Mouse (Mus musculus): ENCODE data around the gene Plekha7. TPM values are rescaled to one million over a fixed set of nuclear protein-coding genes. Genes with fewer than 3 reads are reported as not detected.
"Not testable (repeated sequence)": the region's sequence is repeated elsewhere in the genome, so short reads cannot be mapped to it uniquely, and the experiment has no call there.

Plekha7 gene
- polyA plus RNA-seq, 1 experiment from 2014 or later: 17.9 TPM

DNA sequence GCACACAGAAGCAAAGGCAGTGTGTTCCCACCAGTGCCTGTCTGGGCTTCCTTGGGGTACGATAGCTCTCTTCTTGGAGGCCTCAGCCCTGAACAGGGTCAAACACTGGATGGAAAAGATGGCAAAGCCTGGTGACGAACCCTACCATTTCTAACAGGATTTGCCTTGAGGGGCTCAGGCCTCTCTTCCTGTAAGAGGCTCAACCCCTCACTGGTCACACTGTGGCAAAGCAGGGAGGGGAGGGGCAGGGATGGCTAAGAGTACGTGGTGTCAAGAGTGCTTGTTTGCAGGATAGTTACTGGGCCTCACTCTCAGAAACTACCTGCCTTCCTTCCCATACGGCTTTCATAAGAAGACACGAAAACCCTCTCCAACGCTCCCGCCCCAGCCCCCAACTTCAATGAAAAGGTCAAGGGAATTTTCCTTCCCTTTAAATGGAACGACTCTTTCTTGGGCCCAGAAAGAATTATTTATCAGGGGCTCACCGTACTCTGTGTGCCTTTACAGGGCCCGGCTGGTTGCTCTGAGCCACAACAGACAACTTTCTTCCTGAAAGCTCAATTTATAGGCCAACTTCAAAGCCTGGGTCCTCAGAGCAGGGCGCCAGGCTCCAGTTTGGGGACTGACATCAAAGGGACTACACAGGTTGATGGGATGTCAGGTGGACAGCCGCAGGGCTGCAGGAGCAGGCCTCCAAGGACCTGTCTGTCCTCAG lies 192.8 kb downstream of the Plekha7 start:
- WGBS: 85% methylated on average over 12 of the region's 12 CpGs
- H3K27me3 ChIP-seq (ENCODE audit: control insufficient read depth, insufficient read depth, low read length): no peaks in the 10 kb centered on the region
- no peaks in the 10 kb centered on the region for H3K36me3 ChIP-seq (ENCODE audit: control insufficient read depth, insufficient read depth, low read length)
- no peak overlapping the region for H3K4me3 ChIP-seq (ENCODE audit: low read depth, low read length)
- no peak overlapping the region for H3K27ac ChIP-seq (ENCODE audit: low read depth, low read length)
- no peaks in the 10 kb centered on the region for H3K9me3 ChIP-seq (ENCODE audit: control insufficient read depth, low read length)
- H3K4me1 ChIP-seq (replicated peaks; ENCODE audit: control insufficient read depth, insufficient read depth, low read length): no peaks in the 10 kb centered on the region
- DNase-seq (ENCODE audit: low spot score): no peak
- no peak for ATAC-seq (replicated peaks; ENCODE audit: low FRiP score)
- H3K9ac ChIP-seq (ENCODE audit: low read length): no peak overlapping the region
- no peak overlapping the region for H3K4me2 ChIP-seq (ENCODE audit: low read depth, low read length, severe bottlenecking)

GRCm38 (mm10) chr7:116111546-116111945 lies 196.6 kb downstream of the Plekha7 start:
- H3K9ac ChIP-seq (ENCODE audit: low read length): no peak overlapping the region
- DNase-seq (ENCODE audit: low spot score) (no peak), ATAC-seq (replicated peaks; ENCODE audit: low FRiP score) (no peak)
- no peaks in the 10 kb centered on the region for H3K4me1 ChIP-seq (replicated peaks; ENCODE audit: control insufficient read depth, insufficient read depth, low read length)
- WGBS: 88% methylated on average over 6 of the region's 6 CpGs
- no peak overlapping the region for H3K27ac ChIP-seq (ENCODE audit: low read depth, low read length)
- H3K4me2 ChIP-seq (ENCODE audit: low read depth, low read length, severe bottlenecking): no peak overlapping the region
- H3K9me3 ChIP-seq (ENCODE audit: control insufficient read depth, low read length): no peaks in the 10 kb centered on the region
- no peaks in the 10 kb centered on the region; the same call in 1 of the 2 replicates for H3K36me3 ChIP-seq (ENCODE audit: control insufficient read depth, insufficient read depth, low read length)
- H3K27me3 ChIP-seq (ENCODE audit: control insufficient read depth, insufficient read depth, low read length): no peaks in the 10 kb centered on the region
- no peak overlapping the region for H3K4me3 ChIP-seq (ENCODE audit: low read depth, low read length)

- no peak for ATAC-seq (replicated peaks; ENCODE audit: low FRiP score)
- 79% methylated on average over 3 of the region's 3 CpGs for WGBS
- no peaks in the 10 kb centered on the region for H3K4me1 ChIP-seq (replicated peaks; ENCODE audit: control insufficient read depth, insufficient read depth, low read length)
Observed at GRCm38 (mm10) chr7:116110661-116111060, 197.5 kb downstream of the Plekha7 start.

DNA sequence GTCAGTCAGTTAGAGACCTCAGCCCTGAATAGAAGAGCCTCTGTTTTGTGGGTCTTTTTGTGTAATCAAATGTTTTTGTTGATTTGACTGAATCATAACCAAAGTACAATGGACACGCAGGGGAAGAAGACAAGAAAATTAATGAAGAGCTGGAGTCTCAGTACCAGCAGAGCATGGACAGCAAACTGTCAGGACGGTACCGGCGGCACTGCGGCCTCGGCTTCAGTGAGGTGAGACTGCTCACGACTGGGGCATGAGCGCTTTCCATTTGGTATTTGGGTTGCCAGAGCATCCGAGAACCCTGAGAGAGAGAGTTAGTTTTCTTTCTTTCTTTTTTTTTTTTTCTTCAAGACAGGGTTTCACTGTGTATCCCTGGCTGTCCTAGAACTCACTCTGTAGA lies 205.1 kb downstream of the Plekha7 start:
- no peak overlapping the region for H3K9ac ChIP-seq (ENCODE audit: low read length)
- no peak for DNase-seq (ENCODE audit: low spot score)
- H3K27ac ChIP-seq (ENCODE audit: low read depth, low read length): no peak overlapping the region
- ATAC-seq (replicated peaks; ENCODE audit: low FRiP score): no peak
- no peaks in the 10 kb centered on the region for H3K4me1 ChIP-seq (replicated peaks; ENCODE audit: control insufficient read depth, insufficient read depth, low read length)
- WGBS: 97% methylated on average over 9 of the region's 9 CpGs
- no peak overlapping the region for H3K4me2 ChIP-seq (ENCODE audit: low read depth, low read length, severe bottlenecking)
- no peak overlapping the region for H3K4me3 ChIP-seq (ENCODE audit: low read depth, low read length)
- no peaks in the 10 kb centered on the region for H3K9me3 ChIP-seq (ENCODE audit: control insufficient read depth, low read length)
- no peaks in the 10 kb centered on the region for H3K27me3 ChIP-seq (ENCODE audit: control insufficient read depth, insufficient read depth, low read length)
- H3K36me3 ChIP-seq (ENCODE audit: control insufficient read depth, insufficient read depth, low read length): peaks cover 6% of the 10 kb centered on the region; the same call in 1 of the 2 replicates

More at GRCm38 (mm10) chr7:116110661-116111060, 197.5 kb downstream of the Plekha7 start:
- no peaks in the 10 kb centered on the region; the same call in 1 of the 2 replicates for H3K36me3 ChIP-seq (ENCODE audit: control insufficient read depth, insufficient read depth, low read length)
- H3K9me3 ChIP-seq (ENCODE audit: control insufficient read depth, low read length): no peaks in the 10 kb centered on the region
- H3K4me3 ChIP-seq (ENCODE audit: low read depth, low read length): no peak overlapping the region
- no peak overlapping the region for H3K9ac ChIP-seq (ENCODE audit: low read length)
- H3K4me2 ChIP-seq (ENCODE audit: low read depth, low read length, severe bottlenecking): no peak overlapping the region
- no peak overlapping the region for H3K27ac ChIP-seq (ENCODE audit: low read depth, low read length)
- H3K27me3 ChIP-seq (ENCODE audit: control insufficient read depth, insufficient read depth, low read length): no peaks in the 10 kb centered on the region
- no peak for DNase-seq (ENCODE audit: low spot score)

GRCm38 (mm10) chr7:116099952-116100528 lies 208.1 kb downstream of the Plekha7 start:
- H3K27ac ChIP-seq (ENCODE audit: low read depth, low read length): no peak overlapping the region
- no peak for DNase-seq (ENCODE audit: low spot score)
- no peak overlapping the region for H3K9ac ChIP-seq (ENCODE audit: low read length)
- ATAC-seq (replicated peaks; ENCODE audit: low FRiP score): no peak
- H3K4me2 ChIP-seq (ENCODE audit: low read depth, low read length, severe bottlenecking): no peak overlapping the region
- H3K9me3 ChIP-seq (ENCODE audit: control insufficient read depth, low read length): no peaks in the 10 kb centered on the region
- no peaks in the 10 kb centered on the region for H3K27me3 ChIP-seq (ENCODE audit: control insufficient read depth, insufficient read depth, low read length)
- 94% methylated on average over 7 of the region's 7 CpGs for WGBS
- no peak overlapping the region for H3K4me3 ChIP-seq (ENCODE audit: low read depth, low read length)
- H3K36me3 ChIP-seq (ENCODE audit: control insufficient read depth, insufficient read depth, low read length): peaks cover 6% of the 10 kb centered on the region; the same call in 1 of the 2 replicates
- H3K4me1 ChIP-seq (replicated peaks; ENCODE audit: control insufficient read depth, insufficient read depth, low read length): no peaks in the 10 kb centered on the region; the same call in 1 of the 2 replicates

DNA sequence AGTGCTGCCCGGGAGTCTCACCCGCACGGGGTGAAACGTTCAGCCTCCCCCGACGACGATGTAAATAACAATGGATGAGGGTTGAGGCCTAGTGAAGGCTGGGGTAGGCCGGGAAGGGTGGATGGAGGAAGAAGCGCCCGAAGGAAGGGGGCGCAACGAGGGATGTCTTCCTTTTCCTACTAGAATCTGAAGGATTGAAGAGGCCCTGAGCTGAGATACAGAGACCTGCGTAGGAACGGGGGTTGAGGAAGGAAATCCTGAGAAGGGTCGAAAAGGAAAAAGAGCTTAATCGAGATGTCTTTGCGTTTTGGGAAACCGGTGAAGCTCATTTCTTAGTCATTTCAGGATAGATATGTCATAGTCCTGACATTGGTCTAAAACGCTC lies 214.7 kb downstream of the Plekha7 start:
- H3K36me3 ChIP-seq (ENCODE audit: control insufficient read depth, insufficient read depth, low read length): no peaks in the 10 kb centered on the region
- peak overlapping the region; percentile 88 for H3K27ac ChIP-seq (ENCODE audit: low read depth, low read length)
- H3K9me3 ChIP-seq (ENCODE audit: control insufficient read depth, low read length): no peaks in the 10 kb centered on the region
- no peaks in the 10 kb centered on the region; the same call in 1 of the 2 replicates for H3K4me1 ChIP-seq (replicated peaks; ENCODE audit: control insufficient read depth, insufficient read depth, low read length)
- ATAC-seq (replicated peaks; ENCODE audit: low FRiP score) (peak; percentile 87), DNase-seq (ENCODE audit: low spot score) (no peak)
- peak overlapping the region; percentile 92 for H3K9ac ChIP-seq (ENCODE audit: low read length)
- WGBS: 1% methylated on average over 19 of the region's 19 CpGs
- peak overlapping the region; percentile 70 for H3K4me3 ChIP-seq (ENCODE audit: low read depth, low read length)
- peak overlapping the region; percentile 74 for H3K4me2 ChIP-seq (ENCODE audit: low read depth, low read length, severe bottlenecking)
- H3K27me3 ChIP-seq (ENCODE audit: control insufficient read depth, insufficient read depth, low read length): no peaks in the 10 kb centered on the region

- Histone ChIP-seq H3K27ac (ENCODE audit: low read depth, low read length) (peak overlapping the region; percentile 88), H3K27me3 (ENCODE audit: control insufficient read depth, insufficient read depth, low read length) (no peaks in the 10 kb centered on the region), H3K36me3 (ENCODE audit: control insufficient read depth, insufficient read depth, low read length) (no peaks in the 10 kb centered on the region), H3K4me3 (ENCODE audit: low read depth, low read length) (peak overlapping the region; percentile 70), H3K9ac (ENCODE audit: low read length) (peak overlapping the region; percentile 92), H3K9me3 (ENCODE audit: control insufficient read depth, low read length) (no peaks in the 10 kb centered on the region), H3K4me2 (ENCODE audit: low read depth, low read length, severe bottlenecking) (peak overlapping the region; percentile 74), H3K4me1 (replicated peaks; ENCODE audit: control insufficient read depth, insufficient read depth, low read length) (no peaks in the 10 kb centered on the region; the same call in 1 of the 2 replicates)
- ATAC-seq (replicated peaks; ENCODE audit: low FRiP score) (peak; percentile 100), DNase-seq (ENCODE audit: low spot score) (peak; percentile 96)
- WGBS: under 1% methylated on average over 38 of the region's 38 CpGs
Observed at GRCm38 (mm10) chr7:116092710-116093465, 215.3 kb downstream of the Plekha7 start.

GRCm38 (mm10) chr7:116084366-116084765 lies 223.8 kb downstream of the Plekha7 start, which contains the start of gene Gm4353:
Gene Gm4353 (minus strand): TSS chr7:116084635.
- not testable (repeated sequence) for DNase-seq (ENCODE audit: low spot score); H3K27ac ChIP-seq (ENCODE audit: low read depth, low read length); H3K27me3 ChIP-seq (ENCODE audit: control insufficient read depth, insufficient read depth, low read length); H3K4me1 ChIP-seq (replicated peaks; ENCODE audit: control insufficient read depth, insufficient read depth, low read length); ATAC-seq (replicated peaks; ENCODE audit: low FRiP score); H3K36me3 ChIP-seq (ENCODE audit: control insufficient read depth, insufficient read depth, low read length); H3K9me3 ChIP-seq (ENCODE audit: control insufficient read depth, low read length); H3K4me2 ChIP-seq (ENCODE audit: low read depth, low read length, severe bottlenecking); H3K9ac ChIP-seq (ENCODE audit: low read length); H3K4me3 ChIP-seq (ENCODE audit: low read depth, low read length)
- 96% methylated on average over 11 of the region's 11 CpGs for WGBS

Measured in forebrain, embryonic 11.5 days (tissue).